Mouse (Mus musculus) cerebellum, adult 2 months (tissue): ENCODE data around the gene Clcn1.

Experiments used
- CTCF ChIP-seq: fragments of 200-500 bp; IDR thresholded peaks from 2 replicates; pipeline ENCODE4 v1.5.1; 2011; ENCODE audit warnings: low read depth, mild to moderate bottlenecking, control low read depth, low read length, moderate library complexity, borderline replicate concordance; ENCODE audit not compliant: insufficient read depth
- POLR2A ChIP-seq: fragments of 200-500 bp; IDR thresholded peaks from 2 replicates; pipeline ENCODE4 v1.6.1; 2011; ENCODE audit warnings: low read length, control low read depth, borderline replicate concordance; ENCODE audit not compliant: insufficient read depth

GRCm38 (mm10) chr6:42295549-42296094 is 9.1 kb downstream of the Clcn1 start:
- TF ChIP-seq CTCF: no peak
- no peak for TF ChIP-seq POLR2A
